Mouse (Mus musculus) frontal cortex, postnatal 14 days (tissue): Measurements from ENCODE around the gene Nemf.
"Not testable (repeated sequence)": the region's sequence is repeated elsewhere in the genome, so short reads cannot be mapped to it uniquely, and the experiment has no call there.

Experiments
- DNase-seq, 2 experiments: peaks; one replicate each; pipeline ENCODE4 v3.0.0; 2022; ENCODE audit warnings: low spot score in 2 of 2

The Nemf gene

DNA sequence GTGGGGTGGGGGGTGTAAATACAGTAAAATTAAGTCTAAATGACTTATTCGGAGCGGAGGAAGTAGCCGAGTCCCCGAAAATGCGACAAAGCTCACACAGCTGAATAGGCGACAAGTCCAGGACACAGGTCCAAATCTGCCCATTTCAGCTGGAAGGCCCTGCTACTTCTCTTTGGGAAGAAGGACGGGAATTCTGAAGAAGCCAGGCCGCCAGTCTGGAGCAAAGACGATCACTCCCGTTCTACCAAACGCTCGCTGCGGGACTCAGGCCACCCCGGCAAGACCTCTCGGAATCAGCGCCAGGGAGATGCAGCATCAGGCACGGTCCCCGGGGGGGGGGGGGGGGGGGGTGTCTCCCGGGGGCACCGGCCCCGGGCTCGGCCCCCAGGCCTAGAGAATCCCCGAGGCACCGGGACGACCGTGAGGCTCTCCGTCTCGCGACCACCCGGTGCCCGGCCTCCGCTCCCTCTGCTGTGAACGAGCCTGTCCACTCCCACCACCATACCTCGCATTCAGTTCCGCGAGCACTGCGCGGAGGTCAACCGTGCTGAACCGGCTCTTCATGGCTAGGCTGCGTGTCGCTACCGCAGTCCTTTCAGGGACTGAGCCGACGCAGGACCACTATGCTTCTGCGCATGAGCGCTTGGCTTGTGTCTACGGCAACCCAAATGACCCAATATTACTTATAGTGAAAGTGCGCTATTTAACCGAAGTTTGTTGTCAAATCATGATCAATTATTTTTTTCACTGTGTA, at the start of gene Nemf:
Nemf (minus strand) TSS at position 620 of the 754 bp plus-strand sequence.
- DNase-seq = peak; percentile 71 to 79

GRCm38 (mm10) chr12:69402594-69403167, 45.7 kb upstream of the Nemf start:
- DNase-seq = no peak

- no peak for DNase-seq
These were observed 45.1 kb upstream of the Nemf start for GRCm38 (mm10) chr12:69402100-69402499.

DNA sequence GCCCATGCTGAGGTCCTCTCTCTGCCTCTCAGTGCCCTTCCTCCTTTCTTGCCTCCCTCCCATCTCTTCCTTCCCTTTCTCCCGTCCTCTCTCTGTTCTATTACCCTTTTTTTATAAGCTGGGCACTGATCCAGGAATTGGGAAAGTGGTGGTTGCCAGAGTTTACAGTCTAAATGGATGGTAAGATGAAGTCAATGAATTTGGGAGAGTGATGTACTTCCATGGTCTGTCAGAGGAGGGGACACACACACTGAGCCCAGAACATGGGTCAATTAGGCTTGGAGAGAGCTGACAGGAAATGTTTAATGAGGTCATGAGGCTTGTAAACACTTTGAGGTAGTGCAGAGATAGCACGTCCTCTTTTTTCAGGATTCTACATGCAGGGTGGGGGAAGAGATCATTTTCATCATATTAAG, 43.9 kb upstream of the Nemf start:
- DNase-seq = no peak

GRCm38 (mm10) chr12:69400367-69400766, 43.4 kb upstream of the Nemf start:
- DNase-seq = no peak

- DNase-seq = no peak
These were observed 37.5 kb upstream of the Nemf start for GRCm38 (mm10) chr12:69394456-69394855.

- no peak for DNase-seq
These were observed 36.1 kb upstream of the Nemf start for GRCm38 (mm10) chr12:69393076-69393475.

GRCm38 (mm10) chr12:69390000-69390698, 33.2 kb upstream of the Nemf start:
- no peak for DNase-seq

GRCm38 (mm10) chr12:69389273-69389938, 32.4 kb upstream of the Nemf start:
- DNase-seq = peak in 1 of 2 experiments; percentile 6

- DNase-seq = no peak
These were observed 31.4 kb upstream of the Nemf start for GRCm38 (mm10) chr12:69388321-69388869.

DNA sequence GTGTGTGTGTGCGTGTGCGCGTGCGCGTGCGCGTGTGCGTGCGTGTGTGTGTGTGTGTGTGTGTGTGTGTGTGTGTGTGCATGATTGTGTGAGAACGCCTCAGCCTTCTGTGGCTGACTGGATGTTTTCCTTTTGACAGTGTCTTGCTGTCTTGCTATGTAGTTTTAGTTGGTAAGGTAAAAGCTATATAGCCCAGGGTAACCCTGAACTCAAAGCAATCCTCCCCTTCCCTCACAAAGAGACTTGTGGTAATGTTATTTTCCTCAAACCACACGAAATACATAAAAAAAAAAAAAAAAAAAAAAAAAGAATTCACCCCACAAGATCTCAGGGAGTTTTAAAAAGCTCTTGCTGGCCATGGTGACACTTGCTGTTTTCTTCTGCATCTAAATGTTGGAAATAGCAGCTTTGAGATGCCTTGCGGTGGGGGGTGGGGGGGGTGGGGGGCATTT, 29.3 kb upstream of the Nemf start:
- not testable (repeated sequence) for DNase-seq

DNA sequence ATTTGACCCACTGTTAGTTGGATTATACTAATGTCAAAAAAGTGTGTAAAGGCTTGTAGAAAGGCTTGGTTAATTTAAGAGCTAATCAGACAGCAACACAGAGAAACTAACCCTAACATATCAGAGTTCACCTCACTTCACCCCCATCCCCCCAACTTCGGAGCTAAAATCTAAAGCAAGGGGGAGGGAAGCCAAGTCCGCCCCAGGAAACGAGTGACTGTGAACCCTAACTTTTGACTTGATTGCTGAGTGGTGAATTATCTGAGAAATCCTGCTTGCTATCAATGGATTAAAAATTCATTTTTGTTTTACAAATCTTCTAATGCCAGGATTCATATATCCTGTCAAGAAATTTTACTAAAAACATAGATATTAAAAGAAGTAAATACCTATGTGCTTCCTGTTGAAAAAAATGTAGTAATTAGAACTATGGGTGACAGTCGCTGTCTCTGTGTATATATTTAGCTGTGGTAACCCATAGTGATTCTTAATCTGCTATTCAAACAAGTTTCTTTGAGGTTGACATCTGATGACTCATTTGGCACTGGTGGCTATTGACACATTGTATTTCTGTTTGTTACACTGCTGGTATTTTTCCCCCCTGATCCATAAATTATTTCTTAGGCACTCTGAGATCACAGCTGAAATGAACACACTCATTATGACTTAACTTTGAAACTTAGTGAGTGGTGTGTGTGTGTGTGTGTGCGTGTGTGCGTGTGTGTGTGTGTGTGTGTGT, 28.7 kb upstream of the Nemf start:
- DNase-seq = no peak

- no peak for DNase-seq
These were observed 27.6 kb upstream of the Nemf start for GRCm38 (mm10) chr12:69384606-69385005.

DNA sequence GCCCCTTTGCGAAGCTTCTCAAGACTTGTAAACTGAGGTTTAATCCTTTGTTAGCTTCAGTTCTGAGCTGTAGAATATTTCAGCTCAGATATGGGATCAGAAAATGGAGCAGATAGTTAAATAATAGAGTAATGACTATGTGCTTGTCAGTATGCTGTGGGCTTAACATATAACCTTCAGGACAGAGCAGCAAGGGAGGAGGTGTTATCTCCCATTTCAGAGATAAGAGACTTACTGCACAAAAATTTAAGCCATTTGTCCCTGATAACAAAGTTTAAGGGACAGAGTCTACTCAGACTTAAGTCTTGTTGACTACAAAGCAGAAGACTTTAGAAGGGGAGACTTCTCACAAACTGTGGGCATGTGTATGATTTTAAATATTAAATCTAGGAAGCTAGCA, 25.9 kb upstream of the Nemf start:
- DNase-seq = no peak

- no peak for DNase-seq
These were observed 21.8 kb upstream of the Nemf start for GRCm38 (mm10) chr12:69378558-69379454.

DNA sequence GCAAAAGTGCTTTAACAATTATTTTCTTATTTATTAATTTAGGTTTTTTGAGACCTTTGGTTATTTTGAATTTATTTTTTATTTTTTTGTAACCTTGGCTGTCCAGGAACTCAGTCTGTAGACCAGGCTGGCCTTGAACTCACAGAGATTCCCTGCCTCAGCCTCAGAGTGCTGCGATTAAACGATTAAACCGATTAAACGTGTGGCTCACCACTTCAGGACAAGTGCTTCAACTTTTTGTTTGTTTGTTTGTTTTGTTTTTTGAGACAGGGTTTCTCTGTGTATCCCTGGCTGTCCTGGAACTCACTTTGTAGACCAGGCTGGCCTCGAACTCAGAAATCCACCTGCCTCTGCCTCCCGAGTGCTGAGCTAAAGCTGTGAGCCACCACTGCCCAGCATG, 20.7 kb upstream of the Nemf start:
- DNase-seq = not testable (repeated sequence)

DNA sequence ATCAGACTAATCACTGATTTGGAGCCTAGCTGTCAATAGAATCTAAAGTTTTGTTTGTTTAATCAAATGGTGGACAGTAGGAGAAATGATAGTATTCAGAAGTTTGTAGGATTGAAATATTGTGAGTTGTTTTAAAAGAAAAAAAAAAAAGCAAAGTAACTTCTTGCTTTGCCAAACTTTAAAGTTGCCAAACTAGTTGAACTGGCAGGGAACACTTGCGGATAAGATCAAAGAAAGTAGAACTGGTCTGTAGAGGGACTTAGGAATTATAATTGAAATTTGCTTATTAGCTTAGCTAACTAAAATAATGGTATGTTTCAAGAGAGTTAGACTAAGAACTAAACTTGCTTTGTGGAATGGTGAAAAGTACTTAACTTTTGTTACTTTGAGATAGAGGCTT, 20.2 kb upstream of the Nemf start:
- DNase-seq = no peak

DNA sequence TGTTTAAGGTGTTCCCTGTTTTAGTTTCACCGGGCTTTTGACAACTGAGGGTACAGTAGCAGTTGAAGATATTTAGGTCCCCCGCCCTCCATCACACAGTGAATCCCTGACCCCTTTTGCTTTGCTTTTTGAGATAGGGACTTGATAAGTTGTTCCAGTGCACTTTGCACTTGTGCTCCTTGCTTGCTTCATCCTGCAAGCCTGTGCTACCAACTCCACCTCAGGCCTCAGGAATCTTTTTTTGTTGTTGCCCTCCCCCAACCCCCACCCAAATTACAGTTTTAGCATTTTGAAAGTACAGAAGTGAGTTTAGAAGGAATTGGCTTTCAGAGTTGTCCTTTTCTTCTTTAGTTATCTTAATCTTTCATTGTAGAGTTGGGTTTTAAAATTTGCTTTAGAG, 19.2 kb upstream of the Nemf start:
- DNase-seq = no peak

- no peak for DNase-seq
These were observed 17.1 kb upstream of the Nemf start for GRCm38 (mm10) chr12:69373850-69374766.
